ENCODE assay signal across 24 mouse cellular contexts in the genomic region with DNA sequence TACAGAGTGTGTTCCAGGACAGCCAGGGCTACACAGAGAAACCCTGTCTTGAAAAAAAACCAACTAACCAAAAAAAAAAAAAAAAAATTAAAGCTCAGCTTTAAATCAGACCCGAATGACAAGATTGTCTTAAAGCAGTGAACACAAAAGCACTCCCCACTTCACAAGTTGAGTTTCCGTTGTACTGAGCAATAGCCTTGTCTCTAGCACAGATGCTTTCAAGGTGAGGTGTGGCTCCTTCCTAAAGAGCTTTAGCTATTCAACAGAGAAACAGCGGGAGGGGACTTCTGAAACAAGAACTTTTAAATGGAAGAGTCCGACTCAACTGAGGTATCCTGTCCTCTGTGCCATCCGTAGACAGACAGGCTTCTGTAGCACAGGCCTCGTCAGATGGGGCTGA. TPM values are rescaled to one million over a fixed set of nuclear protein-coding genes. Genes with fewer than 3 reads are reported as not detected.
DNase-seq lines count a peak whose midpoint lies in the region; ATAC-seq lines count a peak whose summit lies in the region.
"Had no signal": no experiment of that assay in that cellular context is flagged by ENCODE, and none has a peak within 500 bp of the region (broad histone marks: within the 10 kb centered on the region; RNA-seq: fewer than 3 reads in every experiment).

No protein-coding gene starts in this region.

- no peak overlapping the region for H3K4me2 ChIP-seq in kidney, embryonic 14.5 days (replicated peaks; ENCODE audit: low read depth, low read length)
- H3K4me2 ChIP-seq: embryonic facial prominence, embryonic 13.5 days; embryonic facial prominence, embryonic 15.5 days; forebrain, embryonic 12.5 days; forebrain, embryonic 15.5 days had no signal

- H3K4me1 ChIP-seq in kidney, embryonic 14.5 days (ENCODE audit: control insufficient read depth, insufficient read depth, low read length), result no peaks in the 10 kb centered on the region
- H3K4me1 ChIP-seq: embryonic facial prominence, embryonic 13.5 days; embryonic facial prominence, embryonic 15.5 days; forebrain, embryonic 10.5 days; forebrain, embryonic 12.5 days; forebrain, embryonic 15.5 days had no signal

- no peak for ATAC-seq in kidney, embryonic 14.5 days (ENCODE audit: low FRiP score, low TSS enrichment)
- ATAC-seq in CD4-positive, CD25-positive, alpha-beta regulatory T cell, adult 4 months, result no peak
- ATAC-seq: activated CD4-positive, CD25-positive, alpha-beta regulatory T cell, adult 4 months; forebrain, embryonic 15.5 days; forebrain, postnatal 0 days had no signal

- no peak overlapping the region for H3K4me3 ChIP-seq in kidney, embryonic 14.5 days (ENCODE audit: low read length)
- H3K4me3 ChIP-seq: embryonic facial prominence, embryonic 13.5 days; embryonic facial prominence, embryonic 15.5 days; erythroblast, embryonic 14.5 days; forebrain, embryonic 10.5 days; forebrain, embryonic 12.5 days; forebrain, embryonic 15.5 days had no signal

- no peak overlapping the region for H3K9ac ChIP-seq in kidney, embryonic 14.5 days (ENCODE audit: low read depth, low read length)
- H3K9ac ChIP-seq: embryonic facial prominence, embryonic 13.5 days; embryonic facial prominence, embryonic 15.5 days; forebrain, embryonic 12.5 days; forebrain, embryonic 15.5 days; forebrain, postnatal 0 days had no signal

- no peaks in the 10 kb centered on the region for H3K27me3 ChIP-seq in kidney, embryonic 14.5 days (ENCODE audit: control insufficient read depth, insufficient read depth, low read length)
- H3K27me3 ChIP-seq: embryonic facial prominence, embryonic 13.5 days; embryonic facial prominence, embryonic 15.5 days; forebrain, embryonic 12.5 days; forebrain, embryonic 15.5 days had no signal

- H3K9me3 ChIP-seq in kidney, embryonic 14.5 days (ENCODE audit: control insufficient read depth, low read length), result peaks cover 3% of the 10 kb centered on the region
- H3K9me3 ChIP-seq: embryonic facial prominence, embryonic 13.5 days; embryonic facial prominence, embryonic 15.5 days; forebrain, embryonic 15.5 days had no signal

- 95% methylated on average over 6 of the region's 6 CpGs for WGBS in kidney, embryonic 14.5 days

- no peak overlapping the region for H3K27ac ChIP-seq in kidney, embryonic 14.5 days (ENCODE audit: low read depth, low read length)
- H3K27ac ChIP-seq: embryonic facial prominence, embryonic 13.5 days; embryonic facial prominence, embryonic 15.5 days; forebrain, embryonic 10.5 days; forebrain, embryonic 12.5 days; forebrain, embryonic 15.5 days had no signal

- peaks cover 60% of the 10 kb centered on the region for H3K36me3 ChIP-seq in kidney, embryonic 14.5 days (ENCODE audit: control insufficient read depth, insufficient read depth, low read length)

- peak; percentile 25 for DNase-seq in heart, adult 11 months
- DNase-seq in heart, adult 9 months (ENCODE audit: low spot score in 2 of 2), result no peak
- peak; percentile 97 for DNase-seq in R1 (ENCODE audit: low read depth, low spot score)
- peak; percentile 85 for DNase-seq in ZHBTc4 (ENCODE audit: low read depth, low spot score)
- no peak for DNase-seq in right cerebral cortex, adult 2 months (ENCODE audit: low spot score in 2 of 2)
- DNase-seq: adrenal gland, adult 8-10 months; adrenal gland, postnatal 14 days; adrenal gland, postnatal 36 days; B cell, adult 2 months; cerebellum, adult 11-12 months; cerebellum, adult 2 months; cerebellum, adult 9-10 months; cerebellum, postnatal 10 days; cerebellum, postnatal 25 days; forebrain, postnatal 0 days had no signal

RNA-seq across cellular contexts. Expression of a gene that starts 27.4 kb away (rescaled TPM):
- 26.1 and 51.4 TPM in 2 replicates for polyA plus RNA-seq in kidney, embryonic 14.5 days (2014; fragmentation: Nextera tagmentation; extraction: Ambion mirVana)
- 10 to 100 TPM; 35.4 to 35.9 TPM for polyA plus RNA-seq in CD4-positive, CD25-positive, alpha-beta regulatory T cell, adult 4 months (2017; shearing (Covaris generic))

RNA-seq across cellular contexts. Expression of a gene that starts 28.0 kb away (rescaled TPM):
- 24.9 and 63.1 TPM in 2 replicates for polyA plus RNA-seq in kidney, embryonic 14.5 days (2014; fragmentation: Nextera tagmentation; extraction: Ambion mirVana)
- polyA plus RNA-seq in CD4-positive, CD25-positive, alpha-beta regulatory T cell, adult 4 months (2017; shearing (Covaris generic)), result 10 to 100 TPM; 11.0 to 14.0 TPM

RNA-seq across cellular contexts. Expression of a gene that starts 44.9 kb away (rescaled TPM):
- polyA plus RNA-seq in kidney, embryonic 14.5 days (2014; fragmentation: Nextera tagmentation; extraction: Ambion mirVana), result 50.8 and 104 TPM in 2 replicates
- 100 to 1,000 TPM in 1 of 2 experiments, 10 to 100 TPM in 1; 94.4 to 110 TPM for polyA plus RNA-seq in CD4-positive, CD25-positive, alpha-beta regulatory T cell, adult 4 months (2017; shearing (Covaris generic))

Comparison
In these comparisons a context has a peak if more than half of its experiments do, and no peak if none do; other contexts are left out.
1. DNase-seq: peak in heart, adult 11 months (single experiment), R1 (single experiment) and ZHBTc4 (single experiment); none in heart, adult 9 months (0 of 2) and right cerebral cortex, adult 2 months (0 of 2).